Comparison of ENCODE assay signal across 17 mouse cellular contexts in genomic region chr15:36405446-36405845, GRCm38 (mm10).
"Had no signal": no experiment of that assay in that cellular context is flagged by ENCODE, and none has a peak within 500 bp of the region (broad histone marks: within the 10 kb centered on the region; RNA-seq: fewer than 3 reads in every experiment).

No protein-coding gene starts in this region.

- DNase-seq: retina, postnatal 1 day; right cerebral cortex, adult 18-20 months; right cerebral cortex, postnatal 14 days; right cerebral cortex, postnatal 25 days; right cerebral cortex, postnatal 4 days; spleen, adult 18-20 months; thymus, adult 18-20 months; thymus, adult 2 months; thymus, postnatal 14 days; thymus, postnatal 25 days; thymus, postnatal 36 days; thymus, postnatal 4 days had no signal

- H3K27ac ChIP-seq: neural tube, embryonic 12.5 days; neural tube, embryonic 13.5 days; neural tube, embryonic 15.5 days; stomach, embryonic 15.5 days; stomach, postnatal 0 days had no signal

- H3K4me2 ChIP-seq: neural tube, embryonic 12.5 days; neural tube, embryonic 13.5 days; neural tube, embryonic 15.5 days; stomach, embryonic 15.5 days had no signal

- H3K27me3 ChIP-seq: neural tube, embryonic 12.5 days; neural tube, embryonic 13.5 days; neural tube, embryonic 15.5 days; stomach, embryonic 15.5 days had no signal

- H3K4me3 ChIP-seq: neural tube, embryonic 12.5 days; neural tube, embryonic 13.5 days; neural tube, embryonic 15.5 days; stomach, embryonic 15.5 days had no signal

- H3K4me1 ChIP-seq: stomach, embryonic 15.5 days had no signal

- H3K36me3 ChIP-seq: neural tube, embryonic 12.5 days; neural tube, embryonic 13.5 days; neural tube, embryonic 15.5 days; stomach, embryonic 15.5 days had no signal

- H3K9me3 ChIP-seq: neural tube, embryonic 12.5 days; neural tube, embryonic 13.5 days; neural tube, embryonic 15.5 days; stomach, embryonic 15.5 days had no signal

- H3K9ac ChIP-seq: neural tube, embryonic 12.5 days; neural tube, embryonic 13.5 days; neural tube, embryonic 15.5 days; stomach, embryonic 15.5 days had no signal
